Mouse (Mus musculus): Measurements from ENCODE around the gene Git2. TPM values are rescaled to one million over a fixed set of nuclear protein-coding genes. Genes with fewer than 3 reads are reported as not detected.

The Git2 gene
- polyA plus RNA-seq, 1 experiment, result 15.1 TPM

DNA sequence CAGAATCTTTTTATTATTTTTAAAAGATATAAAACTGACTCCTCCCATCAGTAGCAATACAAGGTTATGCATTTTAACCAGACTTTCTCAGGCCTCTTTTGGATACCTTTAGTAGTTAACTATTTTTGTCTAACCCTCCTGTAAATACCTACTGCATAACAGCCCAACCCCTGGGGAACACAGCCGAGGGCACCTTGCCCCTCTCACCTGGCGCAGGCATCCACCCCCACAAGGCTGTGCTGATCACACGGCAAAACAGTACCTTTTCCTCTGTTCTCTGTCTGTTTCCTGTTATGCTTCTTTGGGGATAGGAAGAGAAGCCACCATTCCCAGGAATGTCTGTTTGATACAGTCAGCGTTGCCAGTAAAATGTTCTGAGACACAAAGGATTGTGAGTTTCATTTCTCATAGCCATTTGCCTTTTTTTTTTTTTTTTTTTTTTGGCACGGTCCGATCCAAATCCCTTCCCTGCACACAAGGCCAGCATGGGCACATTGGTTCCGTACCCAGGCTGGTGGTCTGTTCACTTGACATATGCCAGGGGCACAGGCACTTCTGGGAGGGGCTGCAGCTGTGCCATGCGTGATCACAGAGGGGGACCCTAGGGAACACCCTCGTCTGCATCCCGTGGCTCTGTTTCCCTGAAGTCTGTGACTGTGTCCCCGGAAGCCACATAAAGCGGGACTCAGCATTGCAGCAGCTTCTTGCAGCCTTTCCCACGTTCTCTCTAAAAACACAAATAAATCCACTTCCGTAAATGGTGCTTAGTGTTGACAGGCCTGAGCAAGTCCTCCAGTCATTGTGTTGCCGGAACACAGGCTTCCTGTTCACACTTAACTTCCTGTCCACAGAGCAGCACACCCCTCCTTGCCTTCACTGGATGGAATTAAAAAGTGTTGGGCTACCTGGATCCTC, 30.4 kb upstream of the Git2 start:
- H3K4me3 ChIP-seq (ENCODE audit: insufficient read depth, low read depth, low read length), result peak overlapping the region; percentile 34
- H3K27ac ChIP-seq (replicated peaks; ENCODE audit: low read depth, low read length), result peak overlapping the region; percentile 75
- H3K4me1 ChIP-seq (ENCODE audit: control insufficient read depth, insufficient read depth, insufficient read length, low read length), result no peaks in the 10 kb centered on the region

DNA sequence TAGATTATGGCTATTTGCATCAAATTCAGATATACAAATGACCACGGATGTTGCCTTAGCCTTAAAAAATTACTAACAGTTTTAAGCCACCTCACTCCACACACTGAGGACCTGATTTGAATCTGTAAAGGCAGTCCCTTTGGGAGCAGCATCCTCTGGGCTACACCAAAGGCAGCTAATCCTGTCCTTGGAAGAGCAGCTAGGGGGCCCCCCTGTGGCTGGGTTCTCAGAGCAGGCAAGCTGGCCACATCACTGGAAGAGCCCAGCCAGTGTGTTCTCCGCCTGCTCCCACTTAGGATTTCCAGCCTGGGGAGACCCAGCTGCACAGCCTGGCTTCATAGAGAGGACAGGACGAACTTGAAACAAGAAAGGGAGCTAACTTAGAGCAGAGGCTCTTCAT, 29.6 kb upstream of the Git2 start:
- no peaks in the 10 kb centered on the region for H3K4me1 ChIP-seq (ENCODE audit: control insufficient read depth, insufficient read depth, insufficient read length, low read length)
- no peak overlapping the region for H3K4me3 ChIP-seq (ENCODE audit: insufficient read depth, low read depth, low read length)
- peak overlapping the region; percentile 28; the same call in 1 of the 2 replicates for H3K27ac ChIP-seq (replicated peaks; ENCODE audit: low read depth, low read length)

DNA sequence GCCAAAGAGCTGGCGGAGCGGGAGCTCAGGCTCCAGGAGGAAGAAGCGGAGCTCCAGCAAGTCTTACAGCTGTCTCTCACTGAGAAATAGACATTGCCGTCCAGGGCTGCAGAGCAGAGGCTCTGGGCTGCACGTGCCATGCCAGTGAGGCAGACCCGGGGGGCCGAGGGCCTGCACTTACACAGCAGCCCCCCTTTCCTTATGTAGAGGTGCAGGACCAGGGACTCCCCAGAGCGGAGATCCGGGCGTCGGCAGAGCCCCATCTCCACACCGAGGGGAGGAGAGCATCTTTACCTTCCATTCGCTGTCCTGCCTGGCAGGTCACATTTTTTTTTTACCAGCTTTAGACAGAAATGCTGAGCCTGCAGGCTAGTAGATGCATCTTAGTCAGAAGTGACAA, 29.0 kb upstream of the Git2 start:
- H3K4me3 ChIP-seq (ENCODE audit: insufficient read depth, low read depth, low read length), result no peak overlapping the region
- no peak overlapping the region for H3K27ac ChIP-seq (replicated peaks; ENCODE audit: low read depth, low read length)
- H3K4me1 ChIP-seq (ENCODE audit: control insufficient read depth, insufficient read depth, insufficient read length, low read length), result no peaks in the 10 kb centered on the region

DNA sequence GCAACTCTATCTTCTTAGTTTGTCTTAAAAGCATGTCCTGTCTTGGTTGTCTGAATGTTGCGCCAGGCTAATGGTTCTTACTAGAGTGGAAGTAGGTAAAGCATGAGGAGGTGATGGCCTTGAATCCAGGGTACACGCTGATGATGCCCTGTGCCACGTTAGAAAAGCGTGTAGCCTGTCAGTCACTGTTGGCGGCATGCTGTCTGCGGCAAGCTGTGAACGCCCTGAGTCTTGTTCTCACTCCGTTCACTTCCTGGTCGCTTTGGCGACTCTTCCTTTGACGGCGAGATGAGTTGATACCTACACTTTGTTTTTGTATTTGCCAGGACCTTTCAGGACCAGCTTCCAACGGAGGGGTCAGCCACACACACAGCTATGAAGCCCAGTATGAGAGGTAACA, 27.9 kb upstream of the Git2 start:
- no peak overlapping the region for H3K27ac ChIP-seq (replicated peaks; ENCODE audit: low read depth, low read length)
- H3K4me3 ChIP-seq (ENCODE audit: insufficient read depth, low read depth, low read length), result no peak overlapping the region
- no peaks in the 10 kb centered on the region for H3K4me1 ChIP-seq (ENCODE audit: control insufficient read depth, insufficient read depth, insufficient read length, low read length)

DNA sequence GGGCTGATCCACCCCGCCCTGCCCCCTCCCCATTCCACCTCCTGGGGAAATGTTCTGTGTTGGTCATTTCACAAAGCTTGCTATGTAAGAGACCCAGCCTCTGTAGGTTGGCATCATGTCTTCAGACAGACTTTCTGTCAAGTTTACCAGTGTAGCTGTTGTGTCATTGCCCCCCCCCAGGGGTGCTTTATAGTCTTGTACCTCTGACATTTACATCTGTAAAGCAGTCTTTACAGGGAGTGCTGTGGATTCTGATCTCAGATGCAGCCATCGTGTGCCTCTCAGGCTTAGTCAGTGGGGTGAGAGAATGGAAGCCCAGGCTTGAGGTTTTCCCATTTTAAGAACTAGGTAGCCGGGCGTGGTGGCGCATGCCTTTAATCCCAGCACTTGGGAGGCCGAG, 26.5 kb upstream of the Git2 start:
- no peak overlapping the region for H3K4me3 ChIP-seq (ENCODE audit: insufficient read depth, low read depth, low read length)
- no peak overlapping the region for H3K27ac ChIP-seq (replicated peaks; ENCODE audit: low read depth, low read length)
- H3K4me1 ChIP-seq (ENCODE audit: control insufficient read depth, insufficient read depth, insufficient read length, low read length), result no peaks in the 10 kb centered on the region

DNA sequence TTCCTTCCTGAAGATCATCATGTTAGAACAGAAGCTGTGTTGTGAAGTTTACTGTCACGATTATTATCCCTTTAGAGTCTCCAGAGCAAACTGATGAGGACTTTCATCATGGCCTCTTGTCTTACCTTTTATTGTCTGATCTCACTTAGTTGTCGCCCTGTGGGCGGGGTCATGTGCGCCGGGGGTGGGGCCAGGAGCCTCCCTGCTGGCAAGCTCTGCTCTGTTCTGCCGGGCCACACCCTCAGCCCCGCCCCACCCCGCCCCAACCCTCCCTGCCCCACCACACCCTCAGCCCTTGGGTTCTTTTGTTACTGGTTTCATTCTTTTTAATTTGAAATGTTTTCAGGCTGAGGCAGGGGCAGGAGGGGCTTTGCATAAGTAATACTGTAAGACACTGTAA, 25.7 kb upstream of the Git2 start:
- H3K27ac ChIP-seq (replicated peaks; ENCODE audit: low read depth, low read length), result no peak overlapping the region
- no peak overlapping the region for H3K4me3 ChIP-seq (ENCODE audit: insufficient read depth, low read depth, low read length)
- H3K4me1 ChIP-seq (ENCODE audit: control insufficient read depth, insufficient read depth, insufficient read length, low read length), result no peaks in the 10 kb centered on the region

DNA sequence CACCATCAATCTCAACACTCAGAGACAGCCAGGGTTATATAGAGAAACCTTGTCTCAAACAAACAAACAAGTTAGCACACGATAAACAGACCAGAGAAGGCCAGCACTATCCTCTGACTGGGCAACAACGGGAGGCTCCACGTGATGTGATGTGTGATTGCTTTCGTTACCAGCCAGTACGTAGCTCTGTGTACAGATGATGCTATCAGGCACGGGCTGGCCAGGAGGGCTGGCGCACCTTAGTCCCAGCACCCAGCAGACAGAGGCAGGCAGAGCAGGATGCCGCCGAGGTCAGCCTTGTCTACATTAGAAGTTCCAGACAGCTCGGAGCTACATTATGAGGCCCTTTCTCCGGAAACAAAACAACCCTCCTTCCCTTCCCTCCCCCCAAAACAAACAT, 24.5 kb upstream of the Git2 start:
- no peak overlapping the region for H3K27ac ChIP-seq (replicated peaks; ENCODE audit: low read depth, low read length)
- no peak overlapping the region for H3K4me3 ChIP-seq (ENCODE audit: insufficient read depth, low read depth, low read length)
- H3K4me1 ChIP-seq (ENCODE audit: control insufficient read depth, insufficient read depth, insufficient read length, low read length), result peaks cover 6% of the 10 kb centered on the region

DNA sequence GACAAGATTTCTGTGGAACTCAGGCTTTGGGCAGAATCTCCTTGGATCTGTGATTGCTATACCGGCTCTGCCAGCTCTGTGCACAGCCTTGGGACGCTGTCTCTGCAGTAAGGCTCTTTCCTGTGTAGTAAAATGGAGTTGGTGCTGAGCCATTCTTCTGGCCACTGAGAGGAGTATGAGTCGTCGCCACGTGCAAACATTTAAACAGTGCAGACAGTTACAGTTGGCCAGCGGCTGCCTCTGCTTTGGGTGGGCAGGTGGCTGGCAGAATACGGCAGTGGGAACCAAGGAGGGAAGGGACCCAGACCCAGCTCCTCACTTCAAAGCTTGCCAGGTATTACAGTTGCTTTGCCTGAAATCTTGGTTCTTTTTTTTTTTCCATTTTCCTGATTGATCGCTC, 21.9 kb upstream of the Git2 start:
- H3K27ac ChIP-seq (replicated peaks; ENCODE audit: low read depth, low read length), result no peak overlapping the region
- no peak overlapping the region for H3K4me3 ChIP-seq (ENCODE audit: insufficient read depth, low read depth, low read length)

DNA sequence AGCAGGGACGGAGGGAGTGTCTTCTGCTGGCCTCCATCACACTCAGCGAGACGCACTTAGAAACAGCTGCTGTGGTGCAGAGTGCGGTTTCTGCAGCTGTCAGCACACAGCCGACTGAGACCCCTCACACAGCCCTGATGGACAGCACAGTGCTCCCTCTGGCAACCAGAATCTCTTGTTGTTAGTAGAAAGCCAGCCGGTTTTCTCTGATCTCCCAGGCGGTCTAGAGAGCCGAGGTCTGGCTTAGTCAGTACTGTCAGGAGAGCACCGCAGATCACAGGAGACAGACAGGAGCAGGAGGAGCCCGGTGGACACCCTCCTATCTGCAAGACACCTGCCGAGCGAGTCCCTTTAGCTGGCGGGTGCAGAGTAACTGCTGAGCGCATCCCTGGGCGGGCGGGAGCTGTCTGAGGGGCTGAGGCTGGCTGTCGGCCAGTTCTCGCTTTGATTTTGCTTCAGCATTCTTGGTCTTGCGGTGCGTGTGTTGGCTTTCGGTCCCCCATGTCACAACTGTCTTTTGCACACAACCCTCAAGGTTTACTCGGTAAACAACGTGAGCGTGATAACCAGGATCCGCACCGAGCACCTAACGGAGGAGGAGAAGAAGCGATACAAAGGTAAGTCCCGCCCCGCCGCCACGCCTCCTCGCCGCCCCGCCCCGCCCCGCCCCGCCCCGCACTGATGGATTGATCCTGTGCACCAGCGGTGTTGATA, 21.1 kb upstream of the Git2 start:
- Histone ChIP-seq H3K4me3 (ENCODE audit: insufficient read depth, low read depth, low read length) (no peak overlapping the region), H3K27ac (replicated peaks; ENCODE audit: low read depth, low read length) (no peak overlapping the region), H3K4me1 (ENCODE audit: control insufficient read depth, insufficient read depth, insufficient read length, low read length) (peaks cover 10% of the 10 kb centered on the region)

More for the DNA sequence above, 21.9 kb upstream of the Git2 start:
- H3K4me1 ChIP-seq (ENCODE audit: control insufficient read depth, insufficient read depth, insufficient read length, low read length), result peaks cover 10% of the 10 kb centered on the region

DNA sequence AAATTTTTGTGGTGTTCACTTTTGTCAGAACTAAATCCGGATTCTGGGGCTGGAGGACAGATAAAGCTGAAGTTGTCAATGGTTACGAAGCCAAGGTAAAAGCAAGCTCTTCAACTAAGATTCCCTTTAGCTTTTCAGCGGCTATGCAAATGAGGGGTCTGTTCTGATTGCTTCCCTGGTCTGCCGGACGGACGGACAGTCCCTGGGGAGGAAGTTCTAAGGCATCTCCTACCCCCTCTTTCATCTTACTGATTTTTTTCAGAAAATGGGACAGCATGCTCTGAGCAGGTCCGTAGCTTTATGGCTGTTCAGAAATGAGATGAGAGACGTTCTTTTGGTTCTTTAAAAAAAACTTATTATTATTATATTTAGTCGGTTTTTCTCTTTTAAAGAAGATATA, 20.3 kb upstream of the Git2 start:
- peaks cover 10% of the 10 kb centered on the region for H3K4me1 ChIP-seq (ENCODE audit: control insufficient read depth, insufficient read depth, insufficient read length, low read length)
- no peak overlapping the region for H3K27ac ChIP-seq (replicated peaks; ENCODE audit: low read depth, low read length)
- H3K4me3 ChIP-seq (ENCODE audit: insufficient read depth, low read depth, low read length), result no peak overlapping the region

DNA sequence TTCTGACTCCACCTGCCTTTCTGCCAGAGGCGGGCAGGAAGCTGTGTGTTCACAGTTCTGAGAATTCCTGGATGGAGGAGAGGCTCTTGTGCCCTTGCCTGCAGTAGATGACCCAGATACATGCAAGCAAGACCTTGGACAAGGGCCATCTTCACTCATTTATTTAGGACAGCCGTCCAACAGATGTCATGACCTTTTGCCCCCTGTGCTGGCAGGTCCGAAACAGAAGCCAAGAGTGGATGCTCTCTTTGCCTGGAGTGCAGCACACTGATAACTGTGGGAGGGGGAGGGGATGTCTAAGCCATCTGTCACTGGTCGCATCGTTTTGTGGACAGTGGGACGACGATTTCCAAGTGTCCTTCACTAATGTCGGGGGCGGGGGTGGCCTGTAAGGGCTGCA, 19.9 kb upstream of the Git2 start:
- H3K27ac ChIP-seq (replicated peaks; ENCODE audit: low read depth, low read length), result no peak overlapping the region
- no peak overlapping the region for H3K4me3 ChIP-seq (ENCODE audit: insufficient read depth, low read depth, low read length)

DNA sequence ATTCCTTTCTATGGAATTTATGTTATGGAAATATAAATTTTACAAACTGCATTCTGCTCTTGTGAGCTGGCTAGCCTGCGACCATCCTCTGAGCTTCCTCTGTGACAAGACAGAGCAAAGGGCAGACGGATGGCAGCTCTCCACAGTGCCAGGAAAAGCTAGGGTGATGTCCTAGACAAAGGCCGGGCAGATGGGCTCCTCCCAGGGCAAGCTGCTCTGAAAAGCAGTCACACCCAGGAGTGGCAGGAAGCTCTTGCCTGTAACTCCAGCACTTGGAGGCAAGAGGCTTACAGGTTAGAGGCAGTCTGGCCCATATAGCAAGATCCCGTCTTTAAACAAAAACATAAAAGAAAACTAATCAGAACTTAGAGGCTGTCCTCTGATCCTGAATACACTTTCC, 19.3 kb upstream of the Git2 start:
- Histone ChIP-seq H3K27ac (replicated peaks; ENCODE audit: low read depth, low read length) (no peak overlapping the region), H3K4me3 (ENCODE audit: insufficient read depth, low read depth, low read length) (no peak overlapping the region), H3K4me1 (ENCODE audit: control insufficient read depth, insufficient read depth, insufficient read length, low read length) (peaks cover 10% of the 10 kb centered on the region)

More for the DNA sequence above, 19.9 kb upstream of the Git2 start:
- peaks cover 10% of the 10 kb centered on the region for H3K4me1 ChIP-seq (ENCODE audit: control insufficient read depth, insufficient read depth, insufficient read length, low read length)

DNA sequence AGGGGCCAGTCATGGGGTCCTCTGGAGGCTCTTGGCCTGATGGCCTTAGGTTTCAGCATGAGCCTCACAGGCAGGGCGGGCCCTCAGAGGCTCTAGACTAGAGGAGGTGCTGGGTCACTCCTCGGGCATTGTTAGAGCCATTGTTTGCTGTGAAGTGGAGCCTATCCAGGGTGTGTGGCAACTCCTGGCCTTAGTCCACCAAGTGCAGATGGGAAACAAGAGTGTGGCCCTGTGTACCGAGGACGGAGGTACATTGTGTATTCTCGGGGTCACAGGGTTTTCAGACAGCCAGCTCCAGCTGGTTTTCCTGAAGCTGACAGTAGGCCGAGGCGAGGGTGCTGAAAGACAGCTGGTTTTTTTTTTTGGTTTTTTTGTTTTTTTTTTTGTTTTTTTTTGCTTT, 18.0 kb upstream of the Git2 start:
- H3K4me1 ChIP-seq (ENCODE audit: control insufficient read depth, insufficient read depth, insufficient read length, low read length), result peaks cover 10% of the 10 kb centered on the region
- no peak overlapping the region for H3K27ac ChIP-seq (replicated peaks; ENCODE audit: low read depth, low read length)
- no peak overlapping the region for H3K4me3 ChIP-seq (ENCODE audit: insufficient read depth, low read depth, low read length)

DNA sequence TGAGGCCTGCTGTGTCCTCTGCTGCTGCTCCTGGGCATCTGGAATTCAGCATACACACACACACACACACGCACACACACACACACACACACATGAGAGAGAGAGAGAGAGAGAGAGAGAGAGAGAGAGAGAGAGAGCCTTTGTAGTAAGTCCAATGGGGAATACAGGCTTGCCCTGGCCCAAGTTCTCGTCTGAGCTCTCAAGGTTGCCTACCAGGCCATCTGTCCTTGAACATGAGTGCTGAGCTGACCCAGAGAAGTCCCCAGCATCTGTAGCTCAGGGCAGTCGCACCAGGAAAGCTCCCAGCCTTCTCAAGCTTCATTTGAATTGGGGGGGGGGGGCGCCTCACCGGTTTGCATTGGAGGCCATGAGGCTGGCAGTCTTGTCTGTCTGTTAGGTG, 9.9 kb upstream of the Git2 start:
- H3K27ac ChIP-seq (replicated peaks; ENCODE audit: low read depth, low read length), result peak overlapping the region; percentile 71
- H3K4me3 ChIP-seq (ENCODE audit: insufficient read depth, low read depth, low read length), result peak overlapping the region; percentile 4; the same call in 1 of the 2 replicates
- peaks cover 18% of the 10 kb centered on the region for H3K4me1 ChIP-seq (ENCODE audit: control insufficient read depth, insufficient read depth, insufficient read length, low read length)

DNA sequence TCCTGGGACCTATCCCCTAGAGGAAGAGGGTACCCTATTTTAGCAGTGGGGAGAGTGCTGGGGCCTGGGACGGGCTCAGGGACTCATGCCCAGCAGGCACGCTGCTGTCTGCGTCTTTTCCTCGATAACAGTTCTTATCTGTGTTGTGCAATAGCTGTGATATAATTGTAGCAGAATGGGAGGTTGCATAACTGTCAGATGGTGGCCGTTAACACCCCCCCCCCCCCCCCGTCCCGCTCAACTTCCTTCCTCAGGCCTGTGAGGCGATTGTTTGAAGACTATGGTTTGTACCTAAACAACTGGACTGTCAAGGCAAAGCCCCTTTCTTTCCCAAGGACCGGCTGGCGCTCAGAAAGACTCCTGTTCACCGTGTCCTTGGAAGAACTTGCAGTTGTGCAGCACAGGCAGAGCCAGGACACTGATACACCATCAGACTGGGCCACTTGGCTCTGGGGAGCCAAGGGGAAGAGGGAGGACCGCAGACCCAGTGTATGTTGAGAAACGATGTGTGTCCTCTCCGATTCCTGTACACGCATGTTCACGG, 9.4 kb upstream of the Git2 start:
- Histone ChIP-seq H3K4me3 (ENCODE audit: insufficient read depth, low read depth, low read length) (peak overlapping the region; percentile 4), H3K27ac (replicated peaks; ENCODE audit: low read depth, low read length) (peak overlapping the region; percentile 71), H3K4me1 (ENCODE audit: control insufficient read depth, insufficient read depth, insufficient read length, low read length) (peaks cover 21% of the 10 kb centered on the region)
